Mouse (Mus musculus) megakaryocyte, embryonic 14.5 days (primary cell): Measurements from ENCODE around the gene Man1b1. TPM values are rescaled to one million over a fixed set of nuclear protein-coding genes. Genes with fewer than 3 reads are reported as not detected.

Experiments used
- H3K27me3 ChIP-seq: replicated peaks from 2 replicates; pipeline ENCODE3; 2012; ENCODE audit warnings: inconsistent platforms
- H3K36me3 ChIP-seq: replicated peaks from 2 replicates; pipeline ENCODE3; 2012; ENCODE audit warnings: low read length, inconsistent platforms, mixed read lengths
- H3K4me1 ChIP-seq: 2 replicates; pipeline ENCODE4 v1.6.1; 2012; ENCODE audit warnings: inconsistent platforms
- H3K4me3 ChIP-seq: replicated peaks from 2 replicates; pipeline ENCODE3; 2012; ENCODE audit warnings: moderate library complexity, mild to moderate bottlenecking, inconsistent platforms
- H3K9me3 ChIP-seq: 2 replicates; pipeline ENCODE4 v1.6.1; 2012; ENCODE audit warnings: inconsistent platforms
- FLI1 ChIP-seq: IDR thresholded peaks from 2 replicates; pipeline ENCODE4 v1.6.1; 2012; ENCODE audit warnings: low read length, inconsistent platforms, mixed read lengths
- GATA1 ChIP-seq: IDR thresholded peaks from 3 replicates; pipeline ENCODE4 v1.6.1; 2012; ENCODE audit warnings: mixed read lengths, low read length, inconsistent platforms, borderline replicate concordance
- polyA plus RNA-seq: library from polyadenylated mRNA; stranded (reverse); fragments of >175 nt; gene quantifications from 2 replicates; pipeline ENCODE4 v1.2.3, GENCODE M21; 2012; ENCODE audit warnings: low replicate concordance; ENCODE audit not compliant: insufficient read depth

Man1b1 gene
- polyA plus RNA-seq, 1 experiment, result 4.4 TPM

GRCm38 (mm10) chr2:25291184-25292053, 40.7 kb upstream of the Man1b1 start:
- H3K9me3 ChIP-seq, result no peaks in the 10 kb centered on the region
- TF ChIP-seq GATA1, result no peak
- TF ChIP-seq FLI1, result no peak
- peaks cover 98% of the 10 kb centered on the region for H3K27me3 ChIP-seq
- H3K36me3 ChIP-seq, result peaks cover 3% of the 10 kb centered on the region
- no peak overlapping the region for H3K4me3 ChIP-seq
- peaks cover 39% of the 10 kb centered on the region for H3K4me1 ChIP-seq

DNA sequence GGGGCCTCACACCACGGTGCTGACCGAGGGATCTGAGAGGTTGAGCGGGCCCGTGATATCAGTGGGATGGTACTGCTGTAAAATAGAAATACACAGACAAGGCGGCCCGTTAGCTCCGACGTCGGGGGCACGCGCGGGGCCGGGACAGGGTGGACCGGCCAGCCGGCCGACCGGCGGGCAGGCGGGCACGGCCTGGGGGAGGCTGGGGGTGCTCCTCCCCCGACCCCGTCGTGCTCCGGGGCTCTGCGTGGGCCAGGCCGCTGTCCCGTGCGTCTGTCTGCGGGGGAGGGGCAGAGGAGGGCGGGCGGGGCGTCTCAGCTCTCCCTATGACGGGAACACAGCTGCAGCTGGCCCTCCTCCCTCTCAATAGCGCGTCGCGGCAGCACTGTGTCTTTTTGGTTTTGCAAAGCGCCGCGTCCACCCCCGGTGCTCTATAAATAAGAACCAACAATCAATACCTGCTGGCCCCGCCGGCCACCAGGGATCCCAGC, 40.0 kb upstream of the Man1b1 start:
- Histone ChIP-seq H3K9me3 (no peaks in the 10 kb centered on the region), H3K36me3 (no peaks in the 10 kb centered on the region), H3K4me1 (peaks cover 32% of the 10 kb centered on the region), H3K27me3 (peaks cover 99% of the 10 kb centered on the region), H3K4me3 (peak overlapping the region; percentile 76)
- no peak for TF ChIP-seq GATA1

DNA sequence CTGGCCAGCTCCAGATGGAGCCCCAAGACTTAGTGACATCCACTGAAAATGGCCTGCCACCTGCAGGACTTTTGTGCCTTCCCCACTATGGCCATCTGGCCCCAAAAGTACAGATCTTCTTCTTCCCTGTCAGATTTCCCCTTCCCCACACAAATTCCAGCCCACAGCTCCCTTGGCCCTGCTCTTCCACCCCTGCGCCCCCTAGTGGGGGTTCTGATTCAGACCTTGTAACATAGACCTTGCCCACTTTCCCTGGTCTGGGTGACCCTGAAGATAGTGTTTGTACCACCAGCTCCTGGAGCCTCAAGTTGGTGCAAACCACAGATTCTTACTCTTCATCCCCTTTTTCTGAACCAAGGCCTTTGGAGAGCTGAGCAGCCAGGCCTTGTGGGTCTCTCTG, 39.3 kb upstream of the Man1b1 start:
- no peak for TF ChIP-seq GATA1
- no peak for TF ChIP-seq FLI1
- Histone ChIP-seq H3K4me1 (peaks cover 28% of the 10 kb centered on the region), H3K27me3 (peaks cover 100% of the 10 kb centered on the region), H3K36me3 (no peaks in the 10 kb centered on the region), H3K9me3 (no peaks in the 10 kb centered on the region), H3K4me3 (no peak overlapping the region)

GRCm38 (mm10) chr2:25293706-25294105, 38.4 kb upstream of the Man1b1 start:
- Histone ChIP-seq H3K9me3 (no peaks in the 10 kb centered on the region), H3K36me3 (no peaks in the 10 kb centered on the region), H3K27me3 (peaks cover 100% of the 10 kb centered on the region), H3K4me1 (peaks cover 28% of the 10 kb centered on the region), H3K4me3 (no peak overlapping the region)
- TF ChIP-seq GATA1 (no peak), FLI1 (no peak)

DNA sequence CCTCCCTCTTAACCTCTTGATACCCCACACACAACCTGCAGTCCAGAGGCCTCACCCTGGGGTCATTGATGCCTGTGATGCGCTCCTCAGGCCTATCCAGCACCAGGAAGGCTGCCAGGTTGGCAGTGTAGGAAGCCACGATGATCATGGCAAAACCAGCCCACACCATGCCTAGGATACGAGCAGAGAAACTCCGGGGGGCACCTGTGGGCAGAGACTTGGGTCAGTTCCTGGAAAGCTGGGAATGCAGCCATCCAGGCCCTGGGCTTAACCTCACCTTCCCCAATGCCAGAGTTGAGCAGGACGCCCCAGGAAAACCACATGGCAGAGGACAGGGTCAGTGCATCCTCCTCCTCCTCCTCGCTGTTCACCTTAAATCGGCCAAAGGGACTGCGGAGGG, 35.0 kb upstream of the Man1b1 start:
- Histone ChIP-seq H3K4me3 (no peak overlapping the region), H3K9me3 (peaks cover 12% of the 10 kb centered on the region), H3K4me1 (peaks cover 7% of the 10 kb centered on the region), H3K27me3 (peaks cover 79% of the 10 kb centered on the region), H3K36me3 (no peaks in the 10 kb centered on the region)
- TF ChIP-seq GATA1 (no peak), FLI1 (no peak)

DNA sequence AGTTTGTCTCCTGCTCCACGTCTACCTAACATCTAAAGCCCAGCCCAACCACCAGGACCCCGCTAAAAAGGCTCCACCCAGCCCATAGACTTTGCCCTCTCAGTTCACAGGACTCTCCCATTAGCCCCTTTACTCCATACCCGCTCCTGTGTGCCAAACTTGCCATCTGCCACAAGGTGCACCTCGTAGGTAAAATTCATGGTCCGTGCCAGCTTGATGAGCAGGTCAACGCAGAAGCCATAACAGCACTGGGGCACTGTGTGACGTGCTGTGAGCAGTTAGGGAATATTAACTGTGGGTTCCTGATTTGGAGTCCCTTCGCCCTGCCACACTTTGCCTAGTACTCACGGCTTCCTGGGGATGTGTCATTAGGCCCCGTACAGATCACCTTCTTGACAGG, 34.1 kb upstream of the Man1b1 start:
- Histone ChIP-seq H3K27me3 (peaks cover 78% of the 10 kb centered on the region), H3K4me3 (no peak overlapping the region), H3K4me1 (no peaks in the 10 kb centered on the region; the same call in 1 of the 2 replicates), H3K9me3 (peaks cover 12% of the 10 kb centered on the region), H3K36me3 (no peaks in the 10 kb centered on the region)
- no peak for TF ChIP-seq GATA1
- no peak for TF ChIP-seq FLI1

DNA sequence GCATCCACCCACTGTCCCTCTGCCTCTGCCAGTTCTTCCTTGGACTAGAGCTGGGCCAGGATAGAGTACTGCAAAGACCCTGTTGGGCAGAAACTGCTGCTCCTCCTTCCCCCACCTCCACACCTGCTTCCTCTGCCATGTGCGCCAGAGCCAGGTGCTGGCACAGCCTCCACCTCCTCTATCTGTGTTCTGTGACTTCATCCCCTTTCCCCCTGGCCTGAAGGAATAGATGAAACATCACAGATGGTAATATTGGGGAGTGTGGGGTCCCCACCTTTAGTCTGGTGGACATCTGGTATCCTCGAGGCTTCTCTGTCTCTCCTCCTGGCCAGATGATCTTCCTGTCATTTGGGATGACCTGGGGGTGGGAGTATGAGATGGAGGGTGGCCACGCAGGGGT, 28.7 kb upstream of the Man1b1 start:
- Histone ChIP-seq H3K27me3 (peaks cover 78% of the 10 kb centered on the region), H3K4me1 (peaks cover 20% of the 10 kb centered on the region), H3K36me3 (no peaks in the 10 kb centered on the region), H3K9me3 (peaks cover 12% of the 10 kb centered on the region), H3K4me3 (no peak overlapping the region)
- no peak for TF ChIP-seq GATA1
- no peak for TF ChIP-seq FLI1

- H3K4me1 ChIP-seq, result peaks cover 20% of the 10 kb centered on the region
- peaks cover 80% of the 10 kb centered on the region for H3K27me3 ChIP-seq
- peak overlapping the region; percentile 69 for H3K4me3 ChIP-seq
- peaks cover 10% of the 10 kb centered on the region; the same call in 1 of the 2 replicates for H3K9me3 ChIP-seq
- no peaks in the 10 kb centered on the region for H3K36me3 ChIP-seq
- TF ChIP-seq FLI1 (no peak), GATA1 (no peak)
Observed at GRCm38 (mm10) chr2:25303931-25304656, 28.0 kb upstream of the Man1b1 start.

GRCm38 (mm10) chr2:25304657-25305541, 27.2 kb upstream of the Man1b1 start:
- peaks cover 80% of the 10 kb centered on the region for H3K27me3 ChIP-seq
- H3K4me3 ChIP-seq, result peak overlapping the region; percentile 87
- no peak for TF ChIP-seq FLI1

More at GRCm38 (mm10) chr2:25304657-25305541, 27.2 kb upstream of the Man1b1 start:
- Histone ChIP-seq H3K36me3 (no peaks in the 10 kb centered on the region), H3K4me1 (peaks cover 20% of the 10 kb centered on the region), H3K9me3 (peaks cover 9% of the 10 kb centered on the region; the same call in 1 of the 2 replicates)
